Mouse (Mus musculus) megakaryocyte, embryonic 14.5 days (primary cell): ENCODE data around the gene Erp27. TPM values are rescaled to one million over a fixed set of nuclear protein-coding genes. Genes with fewer than 3 reads are reported as not detected.
"Not testable (repeated sequence)": the region's sequence is repeated elsewhere in the genome, so short reads cannot be mapped to it uniquely, and the experiment has no call there.

Experiments used
- H3K27me3 ChIP-seq: replicated peaks from 2 replicates; pipeline ENCODE3; 2012; ENCODE audit warnings: inconsistent platforms
- H3K36me3 ChIP-seq: replicated peaks from 2 replicates; pipeline ENCODE3; 2012; ENCODE audit warnings: low read length, inconsistent platforms, mixed read lengths
- H3K4me1 ChIP-seq: 2 replicates; pipeline ENCODE4 v1.6.1; 2012; ENCODE audit warnings: inconsistent platforms
- H3K4me3 ChIP-seq: replicated peaks from 2 replicates; pipeline ENCODE3; 2012; ENCODE audit warnings: moderate library complexity, mild to moderate bottlenecking, inconsistent platforms
- H3K9me3 ChIP-seq: 2 replicates; pipeline ENCODE4 v1.6.1; 2012; ENCODE audit warnings: inconsistent platforms
- FLI1 ChIP-seq: IDR thresholded peaks from 2 replicates; pipeline ENCODE4 v1.6.1; 2012; ENCODE audit warnings: low read length, inconsistent platforms, mixed read lengths
- GATA1 ChIP-seq: IDR thresholded peaks from 3 replicates; pipeline ENCODE4 v1.6.1; 2012; ENCODE audit warnings: mixed read lengths, low read length, inconsistent platforms, borderline replicate concordance
- polyA plus RNA-seq: library from polyadenylated mRNA; stranded (reverse); fragments of >175 nt; gene quantifications from 2 replicates; pipeline ENCODE4 v1.2.3, GENCODE M21; 2012; ENCODE audit warnings: low replicate concordance; ENCODE audit not compliant: insufficient read depth

The Erp27 gene
- not detected in 2 replicates for polyA plus RNA-seq

GRCm38 (mm10) chr6:136922080-136922479 lies at the start of gene Erp27:
Erp27 (minus strand) TSS chr6:136922180.
- Histone ChIP-seq H3K4me1 (peaks cover 16% of the 10 kb centered on the region), H3K9me3 (no peaks in the 10 kb centered on the region), H3K36me3 (peaks cover 82% of the 10 kb centered on the region), H3K27me3 (no peaks in the 10 kb centered on the region), H3K4me3 (no peak within 1 kb of the TSS)
- TF ChIP-seq FLI1 (no peak), GATA1 (no peak)

GRCm38 (mm10) chr6:136968877-136969276 lies 46.9 kb upstream of the Erp27 start:
- not testable (repeated sequence) for H3K36me3 ChIP-seq, H3K9me3 ChIP-seq, H3K27me3 ChIP-seq, H3K4me3 ChIP-seq
- H3K4me1 ChIP-seq, result peaks cover 47% of the 10 kb centered on the region

- Histone ChIP-seq H3K9me3 (no peaks in the 10 kb centered on the region), H3K4me3 (no peak overlapping the region), H3K36me3 (no peaks in the 10 kb centered on the region), H3K27me3 (no peaks in the 10 kb centered on the region), H3K4me1 (peaks cover 60% of the 10 kb centered on the region)
- no peak for TF ChIP-seq FLI1
Measured at GRCm38 (mm10) chr6:136967466-136967865, 45.5 kb upstream of the Erp27 start.

GRCm38 (mm10) chr6:136965912-136966311 lies 43.9 kb upstream of the Erp27 start:
- Histone ChIP-seq H3K4me3 (peak overlapping the region; percentile 62), H3K9me3 (no peaks in the 10 kb centered on the region), H3K27me3 (no peaks in the 10 kb centered on the region), H3K4me1 (peaks cover 72% of the 10 kb centered on the region), H3K36me3 (no peaks in the 10 kb centered on the region)
- TF ChIP-seq FLI1 (no peak), GATA1 (no peak)

DNA sequence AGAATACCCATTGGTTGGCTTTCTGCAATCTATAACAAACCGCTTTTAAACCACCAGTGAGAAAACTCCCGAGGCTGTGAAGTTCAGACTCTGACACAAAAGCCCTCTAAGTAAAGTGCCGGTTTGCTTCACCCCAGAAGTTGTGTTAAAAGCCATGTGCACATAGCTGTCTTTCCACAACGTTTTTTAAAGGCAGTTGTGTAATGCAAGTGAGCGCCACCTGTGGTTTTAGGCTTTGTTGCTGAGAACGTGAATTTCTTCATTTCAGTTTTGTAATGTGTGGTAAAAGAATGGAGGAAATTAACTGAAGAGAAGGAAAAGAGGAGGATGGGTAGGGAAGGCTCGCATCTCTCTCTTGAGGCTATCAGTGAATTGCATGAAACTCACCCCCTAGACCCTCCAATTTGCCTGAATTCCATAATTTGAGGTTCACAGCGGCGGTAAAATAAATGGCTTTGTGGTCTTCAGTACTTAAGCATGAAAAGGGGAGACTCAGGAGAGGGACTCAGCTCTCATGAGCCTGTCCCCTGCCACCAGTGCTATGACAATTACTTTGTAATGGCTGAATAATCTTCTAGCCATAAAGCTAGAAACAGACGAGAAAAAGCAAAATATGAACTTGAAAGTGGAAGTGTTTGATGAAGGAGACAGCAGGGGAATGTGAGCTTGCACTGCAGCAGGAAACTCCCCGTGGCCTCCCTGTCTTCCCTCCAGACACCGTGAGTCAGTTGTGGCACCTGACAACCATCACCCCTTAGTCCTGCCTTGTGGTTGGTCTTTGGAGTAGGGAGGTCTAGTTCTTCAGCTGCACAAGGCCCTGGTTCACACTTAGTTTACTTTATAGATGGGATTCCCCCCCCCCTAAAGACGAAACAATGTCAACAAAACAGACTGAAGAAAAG lies 42.9 kb upstream of the Erp27 start:
- Histone ChIP-seq H3K4me3 (peak overlapping the region; percentile 60), H3K4me1 (peaks cover 75% of the 10 kb centered on the region), H3K9me3 (no peaks in the 10 kb centered on the region), H3K36me3 (no peaks in the 10 kb centered on the region), H3K27me3 (no peaks in the 10 kb centered on the region)
- no peak for TF ChIP-seq FLI1
- TF ChIP-seq GATA1, result no peak

DNA sequence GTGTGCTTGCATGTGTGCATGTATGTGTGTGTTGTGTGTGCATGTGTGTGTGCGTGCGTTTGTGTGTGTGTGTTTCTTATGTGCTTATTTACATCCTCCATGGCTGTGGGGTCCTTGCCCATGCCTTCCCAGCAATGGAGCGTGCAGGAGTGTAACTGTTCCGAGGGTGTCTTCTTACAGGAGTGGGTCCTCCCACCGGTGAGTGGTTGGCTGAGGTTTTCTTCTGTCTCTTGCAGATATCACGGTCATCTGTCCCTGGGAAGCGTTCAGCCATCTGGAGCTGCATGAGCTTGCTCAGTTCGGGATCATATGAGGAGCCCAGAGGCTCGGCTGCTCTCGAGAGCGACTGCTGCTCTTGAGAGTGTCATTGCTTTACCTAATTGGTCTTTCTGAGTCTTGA lies 41.0 kb upstream of the Erp27 start:
- no peaks in the 10 kb centered on the region for H3K36me3 ChIP-seq
- no peaks in the 10 kb centered on the region for H3K27me3 ChIP-seq
- H3K4me1 ChIP-seq, result peaks cover 74% of the 10 kb centered on the region
- no peak overlapping the region for H3K4me3 ChIP-seq
- no peaks in the 10 kb centered on the region for H3K9me3 ChIP-seq
- TF ChIP-seq GATA1 (no peak), FLI1 (no peak)

DNA sequence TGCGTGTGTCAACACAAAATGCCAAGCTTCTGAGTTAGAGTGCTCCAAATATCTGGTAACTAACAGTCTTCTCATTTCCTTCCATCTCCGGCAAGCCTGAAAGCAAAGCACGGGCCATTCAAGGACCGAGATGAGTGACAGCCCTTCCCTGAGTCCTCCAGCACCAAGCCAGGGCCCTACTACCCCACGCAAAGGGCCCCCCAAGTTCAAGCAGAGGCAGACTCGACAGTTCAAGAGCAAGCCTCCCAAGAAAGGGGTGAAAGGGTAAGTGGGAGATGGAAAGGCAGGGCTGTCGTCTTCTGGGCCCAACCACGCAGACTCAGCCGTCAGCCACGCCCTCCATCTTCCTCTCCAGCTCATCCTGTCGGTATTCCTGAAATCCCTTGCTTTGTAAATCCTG lies 37.2 kb upstream of the Erp27 start:
- peaks cover 53% of the 10 kb centered on the region for H3K4me1 ChIP-seq
- H3K27me3 ChIP-seq, result no peaks in the 10 kb centered on the region
- H3K9me3 ChIP-seq, result no peaks in the 10 kb centered on the region
- H3K36me3 ChIP-seq, result no peaks in the 10 kb centered on the region
- TF ChIP-seq GATA1 (no peak), FLI1 (no peak)
- peak overlapping the region; percentile 20 for H3K4me3 ChIP-seq

GRCm38 (mm10) chr6:136957062-136957461 lies 35.1 kb upstream of the Erp27 start:
- Histone ChIP-seq H3K36me3 (no peaks in the 10 kb centered on the region), H3K9me3 (no peaks in the 10 kb centered on the region), H3K4me3 (no peak overlapping the region), H3K4me1 (peaks cover 48% of the 10 kb centered on the region), H3K27me3 (no peaks in the 10 kb centered on the region)
- TF ChIP-seq GATA1, result no peak
- TF ChIP-seq FLI1, result no peak

GRCm38 (mm10) chr6:136955240-136955639 lies 33.3 kb upstream of the Erp27 start:
- Histone ChIP-seq H3K4me3 (no peak overlapping the region), H3K27me3 (no peaks in the 10 kb centered on the region), H3K36me3 (no peaks in the 10 kb centered on the region), H3K4me1 (peaks cover 36% of the 10 kb centered on the region), H3K9me3 (no peaks in the 10 kb centered on the region)
- TF ChIP-seq FLI1, result no peak
- TF ChIP-seq GATA1, result no peak

DNA sequence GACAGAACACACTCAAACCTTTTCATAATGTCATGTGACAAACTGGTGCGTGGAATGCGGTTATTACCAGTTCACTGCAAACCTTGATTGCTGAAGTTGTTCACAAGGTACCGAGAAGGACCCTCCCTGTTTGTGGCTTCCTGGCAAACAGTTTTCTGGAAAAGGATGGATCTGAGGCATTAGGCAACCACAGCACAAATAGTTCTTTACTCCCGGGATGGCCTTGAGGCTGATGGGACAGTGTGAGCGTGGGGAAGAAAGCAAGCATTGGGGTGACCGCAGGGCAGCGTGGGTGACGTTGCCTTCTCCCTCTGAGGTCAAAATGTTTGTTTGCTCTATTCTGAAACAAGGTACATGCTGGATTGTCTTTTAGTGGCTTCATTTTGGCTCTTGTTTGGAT lies 32.7 kb upstream of the Erp27 start:
- H3K27me3 ChIP-seq, result no peaks in the 10 kb centered on the region
- H3K4me1 ChIP-seq, result peaks cover 34% of the 10 kb centered on the region
- no peaks in the 10 kb centered on the region for H3K9me3 ChIP-seq
- no peak for TF ChIP-seq FLI1
- H3K36me3 ChIP-seq, result no peaks in the 10 kb centered on the region
- H3K4me3 ChIP-seq, result no peak overlapping the region
